Mouse (Mus musculus) cortical plate, adult 2 months (tissue): ENCODE measurements around the gene Rxfp2.
A peak's percentile ranks its signal among the peaks of the same experiment; 100 is the strongest.

Source experiments
- CTCF ChIP-seq: fragments of 200-500 bp; IDR thresholded peaks from 2 replicates; pipeline ENCODE4 v1.5.1; 2011; ENCODE audit warnings: mild to moderate bottlenecking, control low read depth, low read length; ENCODE audit not compliant: insufficient read depth; ENCODE audit errors: extremely low read depth
- POLR2A ChIP-seq: fragments of 200-500 bp; IDR thresholded peaks from 2 replicates; pipeline ENCODE4 v1.6.1; 2011; ENCODE audit warnings: mild to moderate bottlenecking, low read length, control low read depth; ENCODE audit not compliant: insufficient read depth; ENCODE audit errors: extremely low read depth

DNA sequence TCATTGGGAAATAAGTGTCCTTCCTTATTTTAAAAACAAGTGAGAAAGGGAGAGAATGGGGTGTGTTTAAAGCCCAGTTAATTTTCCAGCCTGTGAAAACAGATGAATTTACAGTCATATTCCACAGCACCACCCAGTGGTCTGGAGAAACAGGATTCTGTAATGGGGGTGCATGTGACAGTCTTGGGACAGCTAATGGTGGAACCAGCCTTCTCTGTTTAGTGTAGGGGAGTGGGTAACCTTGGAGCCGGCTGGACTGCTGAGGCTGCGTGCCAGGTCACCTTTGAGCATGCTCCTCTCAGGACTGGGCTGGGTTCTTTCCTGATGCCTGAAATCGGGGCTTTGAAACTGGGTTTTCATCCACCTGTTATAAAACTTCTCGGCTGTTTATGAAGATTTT lies 34.9 kb upstream of the Rxfp2 start:
- TF ChIP-seq CTCF = peak; percentile 24; the same call in 1 of the 2 replicates
- TF ChIP-seq POLR2A = no peak
